Mouse (Mus musculus) G1E (cell line): Measurements from ENCODE around the gene Ccdc154. TPM values are rescaled to one million over a fixed set of nuclear protein-coding genes. Genes with fewer than 3 reads are reported as not detected.
"Not testable (repeated sequence)": the region's sequence is repeated elsewhere in the genome, so short reads cannot be mapped to it uniquely, and the experiment has no call there.

Source experiments
- ATAC-seq: 2 replicates; pipeline ENCODE4 v1.8.0; 2016; ENCODE audit warnings: mild to moderate bottlenecking; ENCODE audit not compliant: insufficient number of reproducible peaks, poor library complexity, low FRiP score, severe bottlenecking; ENCODE audit errors: extremely low read depth
- DNase-seq: peaks from one replicate; pipeline ENCODE4 v3.0.0; 2012; ENCODE audit warnings: low spot score
- H3K27me3 ChIP-seq: 2 replicates; pipeline ENCODE4 v1.6.1; 2012; ENCODE audit warnings: mild to moderate bottlenecking, low read length, inconsistent platforms; ENCODE audit not compliant: insufficient read depth
- H3K36me3 ChIP-seq: replicated peaks from 2 replicates; pipeline ENCODE3; 2012; ENCODE audit warnings: mild to moderate bottlenecking, inconsistent platforms
- H3K4me1 ChIP-seq: 2 replicates; pipeline ENCODE4 v1.6.1; 2012; ENCODE audit warnings: low read depth, low read length, inconsistent platforms, mixed read lengths; ENCODE audit not compliant: insufficient read depth
- H3K4me3 ChIP-seq: 2 replicates; pipeline ENCODE4 v1.5.1; 2012; ENCODE audit warnings: low read depth, mild to moderate bottlenecking, inconsistent platforms, low read length, moderate library complexity, mixed read lengths
- H3K9me3 ChIP-seq: replicated peaks from 2 replicates; pipeline ENCODE4 v1.6.1; 2012; ENCODE audit warnings: inconsistent platforms
- CTCF ChIP-seq: IDR thresholded peaks from 2 replicates; pipeline ENCODE4 v1.5.1; 2012; ENCODE audit warnings: low read depth, low read length, inconsistent platforms, mixed read lengths
- GATA1 ChIP-seq: IDR thresholded peaks from 2 replicates; pipeline ENCODE4 v1.6.1; 2012; ENCODE audit warnings: borderline replicate concordance, low read length, inconsistent platforms, mixed read lengths
- GATA2 ChIP-seq: IDR thresholded peaks from 2 replicates; pipeline ENCODE4 v1.6.1; 2012; ENCODE audit warnings: low read depth, low read length, inconsistent platforms, borderline replicate concordance
- POLR2AphosphoS5 ChIP-seq: IDR thresholded peaks from 2 replicates; pipeline ENCODE4 v1.6.1; 2012; ENCODE audit warnings: low read depth, low read length, inconsistent platforms; ENCODE audit not compliant: insufficient replicate concordance
- TAL1 ChIP-seq: conservative IDR thresholded peaks from 2 replicates; pipeline ENCODE4 v1.6.1; 2012; ENCODE audit warnings: low read depth, low read length, inconsistent platforms, mixed read lengths
- polyA plus RNA-seq: library from polyadenylated mRNA; stranded (reverse); fragments of >175 nt; gene quantifications from 2 replicates; pipeline ENCODE4 v1.2.3, GENCODE M21; 2012
- total RNA-seq, 2 experiments: library from RNA; stranded (forward) in 1 of 2; stranded (reverse) in 1 of 2; fragments of 200-1000 nt in 1 of 2; fragments of >200 nt in 1 of 2; fragmentation: Nextera tagmentation in 1 of 2; gene quantifications; 2 replicates each; pipeline ENCODE4 v1.2.3; 2014 to 2017

The Ccdc154 gene
- total RNA-seq (2014; fragmentation: Nextera tagmentation) (not detected in 2 replicates), total RNA-seq (2017) (0.05 and 0.12 TPM in 2 replicates), polyA plus RNA-seq (not detected in 2 replicates)

DNA sequence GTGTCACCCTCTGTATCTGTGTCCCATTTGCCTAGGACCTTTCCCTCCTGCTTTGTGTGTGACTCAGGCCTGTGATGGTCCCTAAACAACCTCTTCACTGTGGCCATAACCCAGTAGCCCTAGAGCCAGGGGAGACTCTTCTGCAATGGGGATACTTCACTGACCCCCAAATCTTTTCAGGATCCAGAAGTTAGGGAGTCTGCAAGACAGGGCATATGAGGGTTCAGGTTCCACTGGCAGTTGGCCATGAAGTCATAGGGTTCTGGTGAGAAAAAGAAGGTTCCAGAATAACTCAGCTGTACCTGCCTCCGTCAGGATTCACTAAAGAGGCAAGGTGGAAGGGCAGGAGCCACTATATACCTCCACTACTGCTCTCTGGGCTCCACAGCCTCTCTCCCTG lies at the start of gene Ccdc154:
Ccdc154 (plus strand) TSS at position 301 of the 400 bp plus-strand sequence.
- H3K36me3 ChIP-seq: peaks cover 59% of the 10 kb centered on the region
- no peak within 1 kb of the TSS for H3K4me3 ChIP-seq
- DNase-seq (no peak), ATAC-seq (no peak)
- peaks cover 6% of the 10 kb centered on the region for H3K4me1 ChIP-seq
- no peaks in the 10 kb centered on the region for H3K9me3 ChIP-seq
- TF ChIP-seq POLR2AphosphoS5 (no peak), GATA2 (no peak), CTCF (no peak), GATA1 (no peak), TAL1 (no peak)
- peaks cover 25% of the 10 kb centered on the region for H3K27me3 ChIP-seq

DNA sequence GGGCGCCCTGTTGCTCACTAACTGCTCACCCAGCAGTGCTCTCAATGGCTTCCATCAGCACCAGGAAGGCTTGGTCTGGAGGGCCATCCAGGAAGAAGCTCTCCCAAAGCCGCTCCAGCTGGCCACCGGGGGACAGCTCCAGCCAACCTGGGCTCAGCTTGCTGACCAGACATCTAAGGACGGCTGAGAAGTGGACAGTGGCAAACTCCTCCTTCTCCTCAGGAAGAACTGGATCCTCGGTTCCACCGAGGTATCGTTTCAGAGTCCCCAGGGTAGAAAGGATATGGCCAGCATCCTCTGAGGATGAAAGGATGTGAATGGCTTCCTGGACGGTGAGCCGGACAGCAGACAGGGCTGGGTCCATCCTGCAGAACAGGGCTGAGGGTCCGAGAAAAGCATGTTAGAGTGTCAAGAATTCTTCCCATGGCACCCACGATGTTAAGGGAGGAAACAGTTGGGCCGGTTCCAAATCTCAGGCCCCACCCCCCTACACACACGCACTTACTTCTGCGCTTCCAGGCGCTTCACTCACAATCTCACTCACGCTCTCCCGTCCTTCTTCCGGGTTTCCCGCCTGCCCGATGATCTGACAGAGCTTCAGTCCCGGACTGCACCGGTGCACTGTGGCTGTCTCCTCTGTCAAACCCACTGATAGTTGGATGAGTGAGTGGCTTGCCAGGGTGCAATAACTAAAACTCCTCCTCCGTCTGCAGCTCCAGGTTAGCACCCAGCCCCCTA lies 47.2 kb upstream of the Ccdc154 start:
- DNase-seq: peak; percentile 65
- Histone ChIP-seq H3K4me3 (peak overlapping the region; percentile 77), H3K36me3 (peaks cover 48% of the 10 kb centered on the region), H3K4me1 (peaks cover 44% of the 10 kb centered on the region), H3K9me3 (no peaks in the 10 kb centered on the region), H3K27me3 (peaks cover 10% of the 10 kb centered on the region)
- TF ChIP-seq POLR2AphosphoS5 (no peak), TAL1 (no peak), GATA2 (no peak), GATA1 (no peak), CTCF (no peak)
- ATAC-seq: 0 out of 2 replicates have a peak, but pooled peaks have one; percentile 35

DNA sequence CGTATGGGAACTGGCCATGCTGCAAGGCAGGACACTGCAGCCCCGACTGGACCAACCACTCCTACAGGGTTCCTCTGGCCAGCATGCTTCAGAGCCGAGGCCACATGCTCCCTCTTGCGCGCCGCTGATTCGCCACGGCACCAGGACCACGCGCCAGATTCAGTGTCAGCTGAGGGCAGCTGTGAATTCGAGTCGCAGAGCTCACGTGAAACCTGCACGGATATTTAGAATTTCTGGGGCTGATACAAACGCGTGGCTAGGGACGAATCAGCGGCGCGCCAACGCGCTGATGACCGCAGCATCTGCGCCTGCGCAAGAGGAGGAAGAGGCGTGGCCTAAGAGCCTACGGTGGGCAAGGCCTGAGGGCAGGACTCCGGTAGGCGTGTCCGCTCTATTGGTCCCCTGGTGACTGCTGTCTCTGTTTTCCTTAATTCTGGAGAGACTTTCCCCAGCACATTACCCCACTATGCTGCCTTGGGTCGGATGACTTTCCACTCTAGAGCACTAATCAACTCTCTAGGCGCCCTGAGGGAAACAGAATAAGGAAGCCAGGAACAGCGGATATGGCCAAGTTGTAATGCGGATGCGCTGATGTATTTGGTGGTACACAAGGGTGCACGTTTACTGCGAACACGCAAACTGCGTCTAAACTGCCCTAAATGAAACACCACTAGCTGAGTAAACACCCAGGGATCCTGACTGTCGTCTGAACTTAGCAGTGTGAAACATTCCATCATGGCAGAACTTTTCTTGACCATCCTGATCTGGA lies 46.4 kb upstream of the Ccdc154 start, which contains the start of gene Telo2:
Telo2 (minus strand) TSS at position 304 of the 769 bp plus-strand sequence.
- H3K36me3 ChIP-seq: peaks cover 40% of the 10 kb centered on the region
- DNase-seq: peak; percentile 88
- ATAC-seq: peak; percentile 80
- TF ChIP-seq CTCF: no peak
- no peak for TF ChIP-seq GATA2
- TF ChIP-seq TAL1: no peak
- no peak for TF ChIP-seq POLR2AphosphoS5
- TF ChIP-seq GATA1: no peak
- H3K9me3 ChIP-seq: no peaks in the 10 kb centered on the region
- H3K4me3 ChIP-seq: peak within 1 kb of the TSS; percentile 77
- H3K4me1 ChIP-seq: peaks cover 44% of the 10 kb centered on the region
- H3K27me3 ChIP-seq: peaks cover 17% of the 10 kb centered on the region

DNA sequence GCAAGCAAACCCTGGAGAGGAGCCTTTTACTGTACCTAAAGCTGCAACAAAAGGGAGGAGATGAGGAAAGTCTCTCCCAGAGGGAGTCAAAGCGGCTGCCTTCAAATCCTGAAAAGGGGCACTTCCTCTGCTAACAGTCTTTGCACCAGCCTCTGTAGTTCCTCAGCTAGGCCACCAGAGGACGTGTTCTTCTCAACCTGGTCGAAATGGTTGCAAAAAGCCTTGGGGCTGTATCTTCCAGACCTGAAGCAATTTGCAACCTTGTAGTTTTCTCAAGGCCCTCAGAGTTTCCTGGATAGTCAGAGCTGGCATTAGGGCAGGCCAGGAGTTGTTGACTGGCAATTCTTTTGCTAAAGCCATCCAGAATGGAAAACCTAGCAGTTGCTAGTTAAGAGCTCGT lies 45.0 kb upstream of the Ccdc154 start:
- Histone ChIP-seq H3K4me3 (no peak overlapping the region), H3K9me3 (no peaks in the 10 kb centered on the region), H3K27me3 (peaks cover 29% of the 10 kb centered on the region), H3K36me3 (peaks cover 26% of the 10 kb centered on the region), H3K4me1 (peaks cover 39% of the 10 kb centered on the region)
- DNase-seq (peak; percentile 31), ATAC-seq (no peak)
- TF ChIP-seq TAL1 (no peak), GATA1 (no peak), POLR2AphosphoS5 (no peak), GATA2 (no peak), CTCF (peak; percentile 95)

DNA sequence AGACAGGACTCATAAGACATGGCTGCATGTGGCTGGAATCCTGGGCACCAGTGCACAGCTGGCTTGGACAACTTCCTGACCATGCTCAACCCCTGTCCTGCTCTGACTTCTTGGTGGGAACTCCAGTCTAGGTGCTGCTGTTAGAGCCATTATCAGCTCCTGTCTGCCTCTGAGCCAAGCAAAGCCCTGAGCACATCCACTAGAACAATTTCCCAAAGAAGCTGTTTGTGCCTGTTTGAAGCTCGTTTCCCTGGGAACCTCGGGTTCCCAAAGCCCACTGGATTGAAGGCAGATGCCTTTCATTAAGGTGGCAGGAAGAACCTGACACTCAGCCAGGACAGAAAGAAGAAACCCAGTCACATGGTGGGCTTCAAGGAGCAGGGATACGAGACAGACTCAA lies 41.9 kb upstream of the Ccdc154 start, which contains the start of gene Ptx4:
Ptx4 (plus strand) TSS at position 355 of the 400 bp plus-strand sequence.
- no peak for ATAC-seq
- TF ChIP-seq GATA1 (no peak), GATA2 (no peak), TAL1 (no peak), POLR2AphosphoS5 (no peak), CTCF (no peak)
- DNase-seq: no peak
- no peak within 1 kb of the TSS for H3K4me3 ChIP-seq
- peaks cover 47% of the 10 kb centered on the region for H3K27me3 ChIP-seq
- H3K9me3 ChIP-seq: no peaks in the 10 kb centered on the region
- H3K36me3 ChIP-seq: no peaks in the 10 kb centered on the region
- peaks cover 20% of the 10 kb centered on the region for H3K4me1 ChIP-seq

DNA sequence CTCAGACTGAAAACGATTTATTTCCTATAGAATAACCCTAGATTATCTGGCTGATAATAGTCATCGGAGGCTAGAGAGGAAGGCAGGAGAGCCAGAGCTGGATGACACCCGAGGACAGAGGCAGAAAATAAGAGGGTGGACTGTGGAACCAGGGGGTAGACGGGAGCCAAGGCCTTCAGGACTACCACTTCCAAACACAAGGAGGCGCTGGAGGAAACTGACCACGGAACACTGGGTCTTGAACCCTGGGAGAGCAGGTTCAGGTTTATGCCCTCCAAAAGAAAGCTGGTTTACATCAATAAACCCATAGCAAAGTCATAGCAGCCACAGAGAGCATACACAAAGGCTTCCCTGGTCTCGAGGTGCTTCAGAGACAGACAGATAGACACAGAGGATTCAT lies 38.3 kb upstream of the Ccdc154 start:
- Histone ChIP-seq H3K36me3 (no peaks in the 10 kb centered on the region), H3K4me3 (no peak overlapping the region), H3K27me3 (peaks cover 45% of the 10 kb centered on the region), H3K4me1 (peaks cover 13% of the 10 kb centered on the region), H3K9me3 (no peaks in the 10 kb centered on the region)
- ATAC-seq (no peak), DNase-seq (no peak)
- TF ChIP-seq GATA2 (no peak), GATA1 (no peak), CTCF (0 out of 2 replicates have a peak, but pooled peaks have one; percentile 13), TAL1 (no peak), POLR2AphosphoS5 (no peak)

DNA sequence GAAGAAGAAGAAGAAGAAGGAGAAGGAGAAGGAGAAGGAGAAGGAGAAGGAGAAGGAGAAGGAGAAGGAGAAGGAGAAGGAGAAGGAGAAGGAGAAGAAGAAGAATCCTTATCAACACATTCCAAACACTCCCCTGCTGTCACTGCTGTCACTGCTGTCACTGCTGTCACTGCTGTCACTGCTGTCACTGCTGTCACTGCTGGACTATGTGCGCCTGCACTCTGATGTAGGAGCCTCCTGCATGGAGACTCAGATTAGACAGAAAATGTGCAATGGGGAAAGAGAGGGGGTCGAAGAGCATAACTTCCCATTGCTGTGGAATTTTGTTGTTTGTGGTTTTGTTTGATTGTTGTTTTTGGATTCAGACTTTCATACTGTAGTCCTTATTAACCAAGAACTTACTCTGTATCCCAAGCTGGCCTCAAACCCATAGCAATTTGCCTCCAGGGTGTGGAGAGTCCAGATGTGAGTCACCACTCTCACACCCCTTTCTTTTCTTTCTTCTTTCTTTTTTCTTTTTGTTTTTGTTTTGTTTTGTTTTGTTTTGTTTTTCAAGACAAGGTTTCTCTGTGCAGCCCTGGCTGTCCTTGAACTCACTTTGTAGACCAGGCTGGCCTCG lies 36.7 kb upstream of the Ccdc154 start:
- not testable (repeated sequence) for DNase-seq, H3K9me3 ChIP-seq, H3K36me3 ChIP-seq, ATAC-seq, H3K4me3 ChIP-seq
- H3K4me1 ChIP-seq: peaks cover 13% of the 10 kb centered on the region
- peaks cover 33% of the 10 kb centered on the region for H3K27me3 ChIP-seq
